Mouse (Mus musculus) lung, adult 2 months (tissue): ENCODE measurements around the gene Prkrip1.

Experiments
- CTCF ChIP-seq: fragments of 200-500 bp; IDR thresholded peaks from 2 replicates; pipeline ENCODE4 v1.5.1; 2011; ENCODE audit warnings: mild to moderate bottlenecking, low read length, control low read depth; ENCODE audit not compliant: insufficient read depth
- POLR2A ChIP-seq: fragments of 200-500 bp; IDR thresholded peaks from 2 replicates; pipeline ENCODE4 v1.6.1; 2011; ENCODE audit warnings: low read depth, mild to moderate bottlenecking, control low read depth, low read length, borderline replicate concordance; ENCODE audit errors: extremely low read depth

GRCm38 (mm10) chr5:136215958-136216357 is 17.2 kb upstream of the Prkrip1 start:
- no peak for TF ChIP-seq POLR2A
- no peak for TF ChIP-seq CTCF
